Mouse (Mus musculus): ENCODE results near the gene Cage1.

DNA sequence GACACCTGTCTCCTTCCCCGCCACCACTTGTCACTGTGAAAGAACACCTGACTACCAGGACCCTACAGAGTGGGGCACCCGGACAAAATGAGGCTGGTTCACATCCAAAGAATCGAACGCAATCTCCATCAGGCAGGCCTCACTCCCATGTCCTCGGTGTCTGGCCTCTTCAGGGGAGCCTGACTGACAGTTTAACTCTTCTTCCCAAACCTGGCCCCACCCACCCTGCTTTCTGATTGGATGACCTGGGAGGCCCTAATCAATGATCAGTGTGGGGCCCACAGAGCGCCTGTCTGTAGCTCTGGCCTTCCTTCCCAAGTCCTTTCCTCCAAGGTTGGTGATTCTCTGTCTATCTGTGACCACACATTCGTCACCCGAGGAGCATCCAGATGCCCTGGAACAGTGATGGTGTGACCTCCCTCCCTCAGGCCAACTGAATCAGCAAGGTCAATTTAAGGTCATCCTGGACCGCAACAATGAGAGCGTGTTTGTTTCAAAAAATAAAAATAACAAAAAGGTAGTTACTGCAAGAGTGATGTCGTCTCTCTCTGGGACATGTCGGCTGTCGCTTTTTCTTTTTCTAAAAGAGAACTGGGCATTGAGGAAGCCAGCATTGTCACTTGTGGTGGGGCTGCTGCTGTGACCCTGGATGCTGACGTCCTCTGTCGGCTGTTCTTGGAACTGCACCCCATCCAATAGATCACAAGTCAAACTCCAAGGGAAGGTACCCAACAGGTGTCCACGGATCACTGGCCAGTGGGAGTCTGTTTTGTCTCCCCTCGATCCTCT is 71.5 kb downstream of the Cage1 start:
- TF ChIP-seq CTCF (IDR thresholded peaks at IDR 0.05; ENCODE audit: low read depth) = peak; percentile 89
- TF ChIP-seq EP300 (IDR thresholded peaks at IDR 0.05; ENCODE audit: low read depth) = no peak
